Mouse (Mus musculus) embryonic facial prominence, embryonic 10.5 days (tissue): ENCODE measurements around the gene Cds1. TPM values are rescaled to one million over a fixed set of nuclear protein-coding genes. Genes with fewer than 3 reads are reported as not detected.
"Not testable (repeated sequence)": the region's sequence is repeated elsewhere in the genome, so short reads cannot be mapped to it uniquely, and the experiment has no call there.

Source experiments
- DNase-seq: peaks from one replicate; pipeline ENCODE4 v3.0.0-alpha.2; 2017; ENCODE audit warnings: low spot score
- H3K27ac ChIP-seq: fragments of 300-500 bp; sonication (generic); replicated peaks from 2 replicates; pipeline ENCODE4 v1.5.1; 2016; ENCODE audit warnings: mild to moderate bottlenecking
- H3K27me3 ChIP-seq: fragments of 300-500 bp; sonication (generic); replicated peaks from 2 replicates; pipeline ENCODE4 v1.6.1; 2016; ENCODE audit warnings: low read depth, mild to moderate bottlenecking; ENCODE audit not compliant: poor library complexity, severe bottlenecking
- H3K36me3 ChIP-seq: fragments of 300-500 bp; sonication (generic); replicated peaks from 2 replicates; pipeline ENCODE4 v1.6.1; 2016; ENCODE audit warnings: mild to moderate bottlenecking, moderate library complexity
- H3K4me1 ChIP-seq: fragments of 300-500 bp; sonication (generic); 2 replicates; pipeline ENCODE4 v1.6.1; 2016
- H3K4me3 ChIP-seq: fragments of 300-500 bp; sonication (generic); 2 replicates; pipeline ENCODE4 v1.5.1; 2016; ENCODE audit warnings: mild to moderate bottlenecking, moderate library complexity
- H3K9me3 ChIP-seq: fragments of 300-500 bp; sonication (generic); 2 replicates; pipeline ENCODE4 v1.6.1; 2016; ENCODE audit warnings: mild to moderate bottlenecking
- WGBS: fragments of 180-500 bp; shearing (Covaris S2); methylation state at CpG from one replicate; pipeline ENCODE4 v1.1.7; 2016; 5-methylcytosine and 5-hydroxymethylcytosine counted together
- polyA plus RNA-seq: library from polyadenylated mRNA; unstranded; fragments of >200 nt; fragmentation: Nextera tagmentation; extraction: Ambion mirVana; gene quantifications from 2 replicates; pipeline ENCODE4 v1.2.1, GENCODE M21; 2016

Gene Cds1
- polyA plus RNA-seq, 1 experiment from 2014 or later = 0.74 TPM

GRCm38 (mm10) chr5:101836221-101836620 lies 71.3 kb downstream of the Cds1 start:
- Histone ChIP-seq H3K4me3 (no peak overlapping the region), H3K27me3 (no peaks in the 10 kb centered on the region), H3K27ac (no peak overlapping the region), H3K36me3 (peaks cover 93% of the 10 kb centered on the region), H3K4me1 (peaks cover 4% of the 10 kb centered on the region; the same call in 1 of the 2 replicates), H3K9me3 (no peaks in the 10 kb centered on the region)
- 87% methylated on average over 11 of the region's 11 CpGs for WGBS
- DNase-seq = no peak

DNA sequence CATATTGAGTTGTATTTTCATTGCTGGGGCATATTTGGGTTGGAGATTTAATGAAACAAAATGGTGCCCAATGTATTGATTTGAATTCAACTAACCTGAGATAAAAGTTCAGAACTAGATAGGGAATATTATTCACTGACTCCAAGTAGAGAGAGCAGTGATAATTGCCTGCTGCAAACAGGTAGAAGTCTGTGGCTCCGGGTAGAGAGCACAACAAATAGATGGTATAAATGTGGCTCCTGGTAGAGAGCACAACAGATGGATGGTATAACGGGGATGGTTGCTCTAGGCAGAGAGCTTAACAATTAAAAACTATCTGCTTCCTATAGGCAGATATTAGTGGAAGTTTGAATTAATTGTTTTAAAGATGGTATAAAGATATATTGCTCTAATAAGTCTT lies 72.7 kb downstream of the Cds1 start:
- H3K36me3 ChIP-seq = peaks cover 94% of the 10 kb centered on the region
- not testable (repeated sequence) for H3K9me3 ChIP-seq, H3K4me3 ChIP-seq, H3K4me1 ChIP-seq, DNase-seq, H3K27ac ChIP-seq, H3K27me3 ChIP-seq
- WGBS = 94% methylated on average over 2 of the region's 2 CpGs

GRCm38 (mm10) chr5:101840476-101840875 lies 75.5 kb downstream of the Cds1 start:
- H3K4me1 ChIP-seq = peaks cover 4% of the 10 kb centered on the region; the same call in 1 of the 2 replicates
- H3K9me3 ChIP-seq = no peaks in the 10 kb centered on the region
- H3K4me3 ChIP-seq = no peak overlapping the region
- peaks cover 100% of the 10 kb centered on the region for H3K36me3 ChIP-seq
- no peak overlapping the region for H3K27ac ChIP-seq
- H3K27me3 ChIP-seq = no peaks in the 10 kb centered on the region
- no peak for DNase-seq
- WGBS = 96% methylated on average over 5 of the region's 5 CpGs

DNA sequence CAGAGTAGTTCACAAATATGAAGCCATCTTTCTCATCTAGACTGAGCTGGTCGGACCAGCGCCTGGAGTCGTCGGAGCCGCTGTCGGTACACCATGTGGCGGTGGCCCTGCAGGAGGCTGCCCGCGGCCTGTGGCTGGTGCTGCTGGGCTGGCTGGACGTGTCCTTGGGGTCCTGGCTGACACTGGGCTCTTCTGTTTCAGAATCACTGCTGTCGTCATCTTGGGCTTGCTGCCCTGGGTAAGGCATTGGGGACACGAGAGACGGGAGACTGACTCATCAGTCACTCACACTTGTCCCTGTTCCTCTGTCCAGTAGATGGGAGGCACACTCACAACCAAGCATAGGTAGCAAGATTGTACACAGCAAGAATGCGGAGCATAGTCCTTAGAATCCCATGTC lies 80.1 kb downstream of the Cds1 start:
- no peak overlapping the region for H3K4me3 ChIP-seq
- 95% methylated on average over 14 of the region's 14 CpGs for WGBS
- H3K27me3 ChIP-seq = no peaks in the 10 kb centered on the region
- H3K36me3 ChIP-seq = peaks cover 100% of the 10 kb centered on the region
- H3K27ac ChIP-seq = no peak overlapping the region
- H3K9me3 ChIP-seq = no peaks in the 10 kb centered on the region
- no peaks in the 10 kb centered on the region for H3K4me1 ChIP-seq
- DNase-seq = no peak

DNA sequence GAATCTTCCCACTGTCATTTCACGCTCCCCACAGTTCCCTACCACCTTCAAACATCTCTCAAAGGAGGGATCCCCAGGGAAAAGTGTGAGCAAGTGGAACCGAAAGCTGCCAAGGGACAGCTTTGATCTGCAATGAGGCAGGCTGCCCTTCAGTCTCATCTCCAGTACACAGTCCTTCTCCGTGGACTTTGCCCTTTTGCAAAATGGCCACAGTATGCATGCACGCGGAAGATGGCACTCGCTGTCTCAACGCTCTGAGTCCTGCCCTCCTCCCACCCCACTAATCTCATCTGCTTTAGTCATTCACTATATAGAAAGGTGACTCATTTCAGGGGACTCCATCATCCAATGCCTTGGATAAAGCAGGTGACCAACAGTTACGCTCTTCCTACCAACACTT lies 81.0 kb downstream of the Cds1 start:
- Histone ChIP-seq H3K27ac (no peak overlapping the region), H3K9me3 (no peaks in the 10 kb centered on the region), H3K27me3 (no peaks in the 10 kb centered on the region), H3K4me3 (no peak overlapping the region), H3K4me1 (no peaks in the 10 kb centered on the region), H3K36me3 (peaks cover 99% of the 10 kb centered on the region)
- 94% methylated on average over 8 of the region's 8 CpGs for WGBS
- DNase-seq = no peak

- 84% methylated on average over 7 of the region's 7 CpGs for WGBS
These were observed 82.4 kb downstream of the Cds1 start for GRCm38 (mm10) chr5:101847323-101847722.

DNA sequence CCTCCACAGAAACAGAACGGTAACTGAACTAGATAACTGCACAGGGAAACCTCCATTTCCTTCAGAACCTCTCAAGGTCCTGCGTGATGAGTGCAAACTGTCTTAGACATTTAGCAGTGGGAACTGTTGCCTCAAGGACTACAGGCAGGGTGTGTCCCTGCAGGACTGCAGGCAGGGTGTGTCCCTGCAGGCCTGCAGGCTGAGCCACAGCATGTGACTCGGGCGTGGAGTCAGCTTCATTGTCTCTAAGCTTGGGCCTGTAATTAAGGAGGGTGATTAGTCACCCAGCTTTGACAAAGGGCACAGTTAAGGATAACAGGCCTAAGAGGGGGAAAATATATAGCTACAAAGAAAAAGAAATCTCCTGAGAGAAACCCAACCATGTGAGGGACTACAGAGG lies 82.8 kb downstream of the Cds1 start:
- Histone ChIP-seq H3K4me1 (no peaks in the 10 kb centered on the region), H3K27ac (no peak overlapping the region), H3K36me3 (peaks cover 99% of the 10 kb centered on the region), H3K27me3 (no peaks in the 10 kb centered on the region), H3K4me3 (no peak overlapping the region), H3K9me3 (no peaks in the 10 kb centered on the region)
- DNase-seq = no peak
- 72% methylated on average over 4 of the region's 4 CpGs for whole genome bisulfite sequencing

More at GRCm38 (mm10) chr5:101847323-101847722, 82.4 kb downstream of the Cds1 start:
- Histone ChIP-seq H3K9me3 (no peaks in the 10 kb centered on the region), H3K4me1 (no peaks in the 10 kb centered on the region), H3K27ac (no peak overlapping the region), H3K27me3 (no peaks in the 10 kb centered on the region), H3K4me3 (no peak overlapping the region), H3K36me3 (peaks cover 99% of the 10 kb centered on the region)
- DNase-seq = no peak

GRCm38 (mm10) chr5:101851133-101851532 lies 86.2 kb downstream of the Cds1 start:
- Histone ChIP-seq H3K4me1 (no peaks in the 10 kb centered on the region), H3K27me3 (no peaks in the 10 kb centered on the region), H3K27ac (no peak overlapping the region), H3K9me3 (no peaks in the 10 kb centered on the region), H3K36me3 (peaks cover 99% of the 10 kb centered on the region), H3K4me3 (no peak overlapping the region)
- WGBS = 94% methylated on average over 7 of the region's 7 CpGs
- no peak for DNase-seq

DNA sequence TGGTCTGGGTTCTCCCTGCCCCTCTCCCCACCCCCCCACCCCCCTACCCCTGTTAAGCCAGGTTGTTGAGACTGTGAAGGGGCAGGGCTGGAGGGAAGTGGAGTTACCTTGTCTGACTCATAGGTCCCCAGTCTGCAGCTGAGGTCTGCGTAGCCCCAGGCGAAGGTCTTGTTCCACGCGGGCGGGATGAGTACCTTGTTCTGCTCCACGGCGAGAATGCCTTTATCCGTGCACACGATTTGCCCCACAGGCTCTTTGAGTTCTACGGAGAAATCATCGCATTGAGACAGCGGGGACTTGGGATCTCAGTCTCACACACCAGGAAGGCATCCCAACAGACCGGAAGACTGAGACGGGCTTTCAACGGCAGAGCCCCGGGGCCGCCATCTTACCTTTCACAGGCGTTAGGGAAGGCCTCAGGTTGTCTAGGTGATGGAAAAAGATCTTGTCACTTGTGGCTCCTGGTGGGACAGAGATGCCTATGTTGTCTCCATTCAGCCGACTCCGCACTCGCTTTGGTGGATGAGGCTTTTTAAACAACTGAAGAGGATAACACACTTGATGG lies 87.3 kb downstream of the Cds1 start:
- 94% methylated on average over 21 of the region's 21 CpGs for WGBS
- DNase-seq = no peak
- no peak overlapping the region for H3K4me3 ChIP-seq
- peaks cover 99% of the 10 kb centered on the region for H3K36me3 ChIP-seq
- no peaks in the 10 kb centered on the region for H3K9me3 ChIP-seq
- H3K4me1 ChIP-seq = no peaks in the 10 kb centered on the region
- no peaks in the 10 kb centered on the region for H3K27me3 ChIP-seq
- no peak overlapping the region for H3K27ac ChIP-seq

GRCm38 (mm10) chr5:101854100-101854499 lies 89.2 kb downstream of the Cds1 start:
- Histone ChIP-seq H3K9me3 (no peaks in the 10 kb centered on the region), H3K27me3 (no peaks in the 10 kb centered on the region), H3K4me1 (no peaks in the 10 kb centered on the region), H3K27ac (no peak overlapping the region), H3K36me3 (peaks cover 99% of the 10 kb centered on the region), H3K4me3 (no peak overlapping the region)
- WGBS = 95% methylated on average over 11 of the region's 11 CpGs
- DNase-seq = no peak

DNA sequence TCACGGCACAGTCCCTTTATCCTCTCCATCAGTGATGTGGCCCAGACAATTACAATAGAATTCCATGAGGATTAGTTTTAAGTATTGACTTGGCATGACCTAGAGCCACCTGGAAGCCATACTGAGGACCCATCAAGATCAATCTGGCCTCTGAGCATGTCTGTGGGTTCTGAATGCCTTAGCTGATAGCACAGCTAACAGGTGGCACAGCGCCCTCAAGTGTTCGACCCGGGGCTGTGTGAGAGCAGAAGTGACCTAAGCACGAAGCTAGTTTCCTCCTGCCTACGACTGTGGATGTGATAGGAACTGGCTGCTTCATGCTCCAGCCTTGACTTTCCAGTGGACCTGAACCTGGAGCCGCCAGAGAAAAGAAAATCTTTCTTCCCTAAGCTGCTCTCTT lies 89.7 kb downstream of the Cds1 start:
- no peak overlapping the region for H3K4me3 ChIP-seq
- H3K9me3 ChIP-seq = no peaks in the 10 kb centered on the region
- no peak overlapping the region for H3K27ac ChIP-seq
- no peak for DNase-seq
- H3K27me3 ChIP-seq = no peaks in the 10 kb centered on the region
- no peaks in the 10 kb centered on the region for H3K4me1 ChIP-seq
- peaks cover 99% of the 10 kb centered on the region for H3K36me3 ChIP-seq
- WGBS = 86% methylated on average over 7 of the region's 7 CpGs

- 96% methylated on average over 16 of the region's 16 CpGs for WGBS
- no peaks in the 10 kb centered on the region for H3K9me3 ChIP-seq
- no peaks in the 10 kb centered on the region for H3K4me1 ChIP-seq
- no peaks in the 10 kb centered on the region for H3K27me3 ChIP-seq
- no peak overlapping the region for H3K4me3 ChIP-seq
- H3K27ac ChIP-seq = no peak overlapping the region
- H3K36me3 ChIP-seq = peaks cover 99% of the 10 kb centered on the region
- no peak for DNase-seq
These were observed 90.5 kb downstream of the Cds1 start for GRCm38 (mm10) chr5:101855475-101855874.

DNA sequence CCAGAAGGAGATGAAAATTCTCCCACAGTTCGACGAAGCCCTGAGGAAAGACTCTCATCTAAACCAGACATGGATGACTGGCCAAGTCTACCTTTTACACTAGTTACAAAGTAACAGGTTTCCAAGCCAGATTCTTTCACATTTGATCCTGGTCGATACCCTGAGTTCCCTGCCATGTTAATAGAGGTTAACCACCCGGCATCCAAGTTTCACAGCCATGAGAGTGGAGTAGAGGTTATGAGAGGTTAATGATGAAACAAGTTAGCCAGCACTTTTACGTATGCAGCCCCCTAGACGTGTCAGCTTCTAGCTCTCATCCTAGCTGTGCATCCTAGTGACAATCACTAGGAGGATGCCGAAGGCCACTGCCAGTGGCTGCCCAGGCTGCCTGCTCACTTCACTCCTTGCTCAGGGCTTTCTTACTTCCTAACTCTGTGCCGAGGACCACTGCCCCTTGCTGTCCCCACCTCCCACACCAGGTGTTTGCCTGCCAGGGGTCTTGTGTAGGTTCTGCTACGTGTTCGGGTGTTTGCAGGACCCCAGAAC lies 94.0 kb downstream of the Cds1 start:
- Histone ChIP-seq H3K36me3 (peaks cover 99% of the 10 kb centered on the region), H3K27me3 (no peaks in the 10 kb centered on the region)

More for the DNA sequence above, 94.0 kb downstream of the Cds1 start:
- 93% methylated on average over 10 of the region's 10 CpGs for WGBS
- Histone ChIP-seq H3K4me3 (no peak overlapping the region), H3K9me3 (no peaks in the 10 kb centered on the region), H3K4me1 (no peaks in the 10 kb centered on the region), H3K27ac (no peak overlapping the region)
- no peak for DNase-seq
